In the genomic region with DNA sequence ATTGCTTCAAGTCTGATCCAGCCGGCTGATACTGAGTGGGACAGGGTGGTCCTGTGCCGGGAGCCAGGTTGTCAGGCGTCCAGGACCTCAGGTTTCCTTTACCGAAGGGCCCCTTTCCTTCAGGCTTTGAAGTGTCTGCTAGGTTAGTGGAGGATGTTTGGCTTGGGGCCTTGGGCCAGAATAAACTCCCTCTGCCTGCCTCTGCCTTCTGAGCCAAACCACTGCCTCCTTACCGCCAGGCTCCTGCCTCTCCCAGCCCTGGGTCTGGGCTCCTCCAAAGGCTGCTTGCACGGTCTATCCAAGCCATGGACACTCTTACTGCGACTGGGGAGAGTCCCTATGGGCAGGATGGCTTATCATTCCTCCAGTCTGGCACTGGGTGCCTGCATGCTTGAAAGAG, we compare ENCODE assay signal across 8 mouse cellular contexts.
A peak's percentile ranks its signal among the peaks of the same experiment; 100 is the strongest.
DNase-seq lines count a peak whose midpoint lies in the region; ATAC-seq lines count a peak whose summit lies in the region.
"Had no signal": no experiment of that assay in that cellular context is flagged by ENCODE, and none has a peak within 500 bp of the region (broad histone marks: within the 10 kb centered on the region; RNA-seq: fewer than 3 reads in every experiment).

No protein-coding gene starts in this region.

- peak overlapping the region; percentile 81 for H3K27ac ChIP-seq in heart, embryonic 15.5 days
- peak overlapping the region; percentile 96 for H3K27ac ChIP-seq in limb, embryonic 15.5 days

- DNase-seq in 3T3-L1 (ENCODE audit: low read depth, low spot score) (peak; percentile 81), NIH3T3 (ENCODE audit: low read depth) (peak; percentile 83)
- DNase-seq in thymus, postnatal 36 days, result no peak

- H3K4me1 ChIP-seq in heart, embryonic 15.5 days (replicated peaks), result peaks cover 26% of the 10 kb centered on the region
- peaks cover 79% of the 10 kb centered on the region for H3K4me1 ChIP-seq in limb, embryonic 15.5 days

- peaks cover 18% of the 10 kb centered on the region for H3K27me3 ChIP-seq in heart, embryonic 15.5 days
- peaks cover 4% of the 10 kb centered on the region; the same call in 1 of the 2 replicates for H3K27me3 ChIP-seq in limb, embryonic 15.5 days

- no peak; the same call in 1 of the 2 replicates for ATAC-seq in heart, embryonic 15.5 days (replicated peaks; ENCODE audit: insufficient number of reproducible peaks, insufficient read depth, low FRiP score, low read depth)
- ATAC-seq in limb, embryonic 15.5 days (ENCODE audit: insufficient number of reproducible peaks, low FRiP score, low TSS enrichment, low read depth), result peak; percentile 36; the same call in 1 of the 2 replicates
- no peak for ATAC-seq in cerebellum, adult (ENCODE audit: insufficient number of reproducible peaks, low FRiP score, low TSS enrichment)
- ATAC-seq in megakaryocyte progenitor cell, adult 5-6 weeks (replicated peaks; ENCODE audit: poor library complexity), result no peak
- ATAC-seq: activated CD4-positive, CD25-positive, alpha-beta regulatory T cell, adult 4 months had no signal

- peak overlapping the region; percentile 25 for H3K4me3 ChIP-seq in heart, embryonic 15.5 days
- H3K4me3 ChIP-seq in limb, embryonic 15.5 days, result peak overlapping the region; percentile 27

- WGBS in heart, embryonic 15.5 days, result 8% methylated on average over 7 of the region's 7 CpGs
- 5% methylated on average over 7 of the region's 7 CpGs for WGBS in limb, embryonic 15.5 days

- H3K9ac ChIP-seq in heart, embryonic 15.5 days, result peak overlapping the region; percentile 19; the same call in 1 of the 2 replicates
- H3K9ac ChIP-seq in limb, embryonic 15.5 days, result 0 out of 2 replicates have a peak overlapping the region, but pooled peaks have one; percentile 17

- H3K36me3 ChIP-seq in heart, embryonic 15.5 days, result no peaks in the 10 kb centered on the region
- H3K36me3 ChIP-seq in limb, embryonic 15.5 days, result no peaks in the 10 kb centered on the region

- H3K9me3 ChIP-seq in heart, embryonic 15.5 days (replicated peaks), result no peaks in the 10 kb centered on the region
- no peaks in the 10 kb centered on the region for H3K9me3 ChIP-seq in limb, embryonic 15.5 days

- H3K4me2 ChIP-seq in heart, embryonic 15.5 days, result peak overlapping the region; percentile 58
- peak overlapping the region; percentile 55 for H3K4me2 ChIP-seq in limb, embryonic 15.5 days

Comparison
In these comparisons a context has a peak if more than half of its experiments do, and no peak if none do; other contexts are left out.
1. DNase-seq: peak in 3T3-L1 (single experiment) and NIH3T3 (single experiment); none in thymus, postnatal 36 days (0 of 2).